Mouse (Mus musculus) testis, adult 2 months (tissue): ENCODE data around the gene Usp29. TPM values are rescaled to one million over a fixed set of nuclear protein-coding genes. Genes with fewer than 3 reads are reported as not detected.
"Not testable (repeated sequence)": the region's sequence is repeated elsewhere in the genome, so short reads cannot be mapped to it uniquely, and the experiment has no call there.

Experiments
- H3K27ac ChIP-seq: fragments of 200-500 bp; 2 replicates; pipeline ENCODE4 v1.5.1; 2012; ENCODE audit warnings: low read depth, low read length; ENCODE audit not compliant: control insufficient read depth, insufficient read depth
- H3K27me3 ChIP-seq: fragments of 200-500 bp; 2 replicates; pipeline ENCODE4 v1.6.1; 2012; ENCODE audit warnings: mild to moderate bottlenecking, low read length, moderate library complexity; ENCODE audit not compliant: control insufficient read depth, insufficient read depth
- H3K36me3 ChIP-seq: fragments of 200-500 bp; 2 replicates; pipeline ENCODE4 v1.6.1; 2012; ENCODE audit warnings: mild to moderate bottlenecking, low read length; ENCODE audit not compliant: control insufficient read depth, insufficient read depth
- H3K4me1 ChIP-seq: fragments of 200-500 bp; 2 replicates; pipeline ENCODE4 v1.6.1; 2012; ENCODE audit warnings: low read length; ENCODE audit not compliant: control insufficient read depth, insufficient read depth
- H3K4me3 ChIP-seq: fragments of 200-500 bp; 2 replicates; pipeline ENCODE4 v1.5.1; 2012; ENCODE audit warnings: low read depth, mild to moderate bottlenecking, low read length, moderate library complexity, mixed read lengths; ENCODE audit not compliant: control insufficient read depth
- CTCF ChIP-seq: fragments of 200-500 bp; IDR thresholded peaks from 2 replicates; pipeline ENCODE4 v1.5.1; 2012; ENCODE audit warnings: low read depth, mild to moderate bottlenecking, inconsistent platforms, low read length, moderate library complexity; ENCODE audit not compliant: control insufficient read depth, insufficient read depth, insufficient replicate concordance
- POLR2A ChIP-seq: fragments of 200-500 bp; IDR thresholded peaks from 2 replicates; pipeline ENCODE4 v1.6.1; 2012; ENCODE audit warnings: low read depth, mild to moderate bottlenecking, inconsistent platforms, low read length, moderate library complexity; ENCODE audit not compliant: control insufficient read depth
- polyA plus RNA-seq: library from polyadenylated mRNA; depleted of rRNA; stranded (reverse); fragments of >200 nt; gene quantifications from 2 replicates; pipeline ENCODE4 v1.2.3, GENCODE M21; 2012

Gene Usp29
- polyA plus RNA-seq, 1 experiment = 0.26 TPM

- no peak overlapping the region for H3K4me3 ChIP-seq
- no peaks in the 10 kb centered on the region for H3K27me3 ChIP-seq
- TF ChIP-seq POLR2A = no peak
- no peaks in the 10 kb centered on the region for H3K4me1 ChIP-seq
- H3K36me3 ChIP-seq = no peaks in the 10 kb centered on the region
- H3K27ac ChIP-seq = no peak overlapping the region
Measured at GRCm38 (mm10) chr7:6744281-6744904, 14.0 kb downstream of the Usp29 start.

- H3K27me3 ChIP-seq = no peaks in the 10 kb centered on the region
- TF ChIP-seq POLR2A = no peak
- TF ChIP-seq CTCF = no peak
- H3K27ac ChIP-seq = no peak overlapping the region
- H3K4me1 ChIP-seq = peaks cover 4% of the 10 kb centered on the region
- H3K4me3 ChIP-seq = no peak overlapping the region
- no peaks in the 10 kb centered on the region for H3K36me3 ChIP-seq
Measured at GRCm38 (mm10) chr7:6749196-6749595, 18.8 kb downstream of the Usp29 start.

- Histone ChIP-seq H3K4me3 (no peak overlapping the region), H3K4me1 (peaks cover 4% of the 10 kb centered on the region), H3K36me3 (no peaks in the 10 kb centered on the region), H3K27me3 (no peaks in the 10 kb centered on the region), H3K27ac (no peak overlapping the region)
- TF ChIP-seq CTCF = no peak
- TF ChIP-seq POLR2A = no peak
Measured at GRCm38 (mm10) chr7:6753440-6753839, 23.1 kb downstream of the Usp29 start.

GRCm38 (mm10) chr7:6756777-6757291 is 26.5 kb downstream of the Usp29 start:
- TF ChIP-seq POLR2A (no peak), CTCF (no peak)
- Histone ChIP-seq H3K4me1 (no peaks in the 10 kb centered on the region), H3K4me3 (no peak overlapping the region), H3K27me3 (no peaks in the 10 kb centered on the region), H3K36me3 (no peaks in the 10 kb centered on the region), H3K27ac (no peak overlapping the region)

- Histone ChIP-seq H3K27me3 (no peaks in the 10 kb centered on the region), H3K27ac (no peak overlapping the region), H3K4me3 (no peak overlapping the region), H3K36me3 (no peaks in the 10 kb centered on the region), H3K4me1 (no peaks in the 10 kb centered on the region)
- TF ChIP-seq CTCF (no peak), POLR2A (no peak)
Measured at GRCm38 (mm10) chr7:6759698-6760097, 29.3 kb downstream of the Usp29 start.

GRCm38 (mm10) chr7:6760170-6760569 is 29.8 kb downstream of the Usp29 start:
- Histone ChIP-seq H3K27ac (no peak overlapping the region), H3K36me3 (no peaks in the 10 kb centered on the region), H3K27me3 (no peaks in the 10 kb centered on the region), H3K4me3 (no peak overlapping the region), H3K4me1 (no peaks in the 10 kb centered on the region)
- TF ChIP-seq POLR2A = no peak

GRCm38 (mm10) chr7:6765240-6765639 is 34.9 kb downstream of the Usp29 start:
- TF ChIP-seq CTCF = no peak
- H3K4me3 ChIP-seq = no peak overlapping the region
- H3K4me1 ChIP-seq = no peaks in the 10 kb centered on the region
- no peak overlapping the region for H3K27ac ChIP-seq
- no peaks in the 10 kb centered on the region for H3K27me3 ChIP-seq
- no peaks in the 10 kb centered on the region for H3K36me3 ChIP-seq

GRCm38 (mm10) chr7:6770286-6770685 is 39.9 kb downstream of the Usp29 start:
- no peak overlapping the region for H3K27ac ChIP-seq
- H3K4me3 ChIP-seq = no peak overlapping the region
- TF ChIP-seq CTCF (no peak), POLR2A (no peak)
- no peaks in the 10 kb centered on the region for H3K4me1 ChIP-seq
- H3K36me3 ChIP-seq = no peaks in the 10 kb centered on the region
- no peaks in the 10 kb centered on the region for H3K27me3 ChIP-seq

GRCm38 (mm10) chr7:6773865-6774413 is 43.6 kb downstream of the Usp29 start:
- H3K36me3 ChIP-seq, H3K27ac ChIP-seq, H3K27me3 ChIP-seq, H3K4me1 ChIP-seq, H3K4me3 ChIP-seq: not testable (repeated sequence)
